Mouse (Mus musculus) left cerebral cortex, adult 11 months (tissue): ENCODE measurements around the gene Iqcd.

Source experiments
- DNase-seq: peaks from one replicate; pipeline ENCODE4 v3.0.0; 2022; ENCODE audit warnings: low spot score

Gene Iqcd

GRCm38 (mm10) chr5:120571056-120571740, 17.6 kb upstream of the Iqcd start:
- DNase-seq = no peak

- DNase-seq = no peak
Observed at GRCm38 (mm10) chr5:120574469-120575063, 14.2 kb upstream of the Iqcd start.

- no peak for DNase-seq
Observed at GRCm38 (mm10) chr5:120576781-120577301, 12.0 kb upstream of the Iqcd start.

GRCm38 (mm10) chr5:120577935-120578441, 10.8 kb upstream of the Iqcd start:
- DNase-seq = no peak

- DNase-seq = no peak
Observed at GRCm38 (mm10) chr5:120578504-120579081, 10.2 kb upstream of the Iqcd start.

GRCm38 (mm10) chr5:120579211-120579897, 9.5 kb upstream of the Iqcd start:
- no peak for DNase-seq

- no peak for DNase-seq
Observed at GRCm38 (mm10) chr5:120579898-120580626, 8.8 kb upstream of the Iqcd start.

- no peak for DNase-seq
Observed at GRCm38 (mm10) chr5:120582002-120582401, 6.8 kb upstream of the Iqcd start.

GRCm38 (mm10) chr5:120583511-120583910, 5.3 kb upstream of the Iqcd start:
- no peak for DNase-seq

GRCm38 (mm10) chr5:120584968-120585367, 3.8 kb upstream of the Iqcd start:
- no peak for DNase-seq

- DNase-seq = no peak
Observed at GRCm38 (mm10) chr5:120586741-120587615, 1.8 kb upstream of the Iqcd start.

- DNase-seq = no peak
Observed at GRCm38 (mm10) chr5:120587616-120587926, 1.2 kb upstream of the Iqcd start.

- no peak for DNase-seq
Observed at GRCm38 (mm10) chr5:120587940-120588568, 762 bp upstream of the Iqcd start.

GRCm38 (mm10) chr5:120590356-120591010, 1.7 kb downstream of the Iqcd start:
- no peak for DNase-seq

GRCm38 (mm10) chr5:120592141-120592540, 3.3 kb downstream of the Iqcd start:
- no peak for DNase-seq

GRCm38 (mm10) chr5:120594485-120594884, 5.7 kb downstream of the Iqcd start:
- no peak for DNase-seq

- DNase-seq = no peak
Observed at GRCm38 (mm10) chr5:120599625-120600024, 10.8 kb downstream of the Iqcd start.

GRCm38 (mm10) chr5:120600946-120601668, 12.3 kb downstream of the Iqcd start:
- no peak for DNase-seq

GRCm38 (mm10) chr5:120602210-120602609, 13.4 kb downstream of the Iqcd start:
- DNase-seq = no peak
